Mouse (Mus musculus): ENCODE results near the gene Smoc1. TPM values are rescaled to one million over a fixed set of nuclear protein-coding genes. Genes with fewer than 3 reads are reported as not detected.

Gene Smoc1
- polyA plus RNA-seq, 1 experiment = 9.8 TPM

GRCm38 (mm10) chr12:81024993-81025392 is 1.6 kb upstream of the Smoc1 start:
- H3K4me3 ChIP-seq (ENCODE audit: control insufficient read depth, low read depth, low read length) = no peak overlapping the region
- no peak overlapping the region for H3K27ac ChIP-seq (ENCODE audit: control insufficient read depth, insufficient read depth, low read depth, low read length)
- no peaks in the 10 kb centered on the region for H3K27me3 ChIP-seq (ENCODE audit: control insufficient read depth, insufficient read depth, low read length)
- H3K4me1 ChIP-seq (ENCODE audit: control insufficient read depth, insufficient read depth, low read length) = peaks cover 17% of the 10 kb centered on the region
- TF ChIP-seq CTCF (IDR thresholded peaks at IDR 0.05; ENCODE audit: control insufficient read depth, insufficient read depth, insufficient replicate concordance, low read depth, low read length) = no peak
- no peak for TF ChIP-seq POLR2A (IDR thresholded peaks at IDR 0.05; ENCODE audit: control insufficient read depth, low read depth, low read length)
- no peaks in the 10 kb centered on the region for H3K36me3 ChIP-seq (ENCODE audit: control insufficient read depth, insufficient read depth, low read length)

GRCm38 (mm10) chr12:81026995-81027942 is 661 bp downstream of the Smoc1 start:
- H3K4me1 ChIP-seq (ENCODE audit: control insufficient read depth, insufficient read depth, low read length) = peaks cover 17% of the 10 kb centered on the region
- no peaks in the 10 kb centered on the region for H3K36me3 ChIP-seq (ENCODE audit: control insufficient read depth, insufficient read depth, low read length)
- peak overlapping the region; percentile 74 for H3K4me3 ChIP-seq (ENCODE audit: control insufficient read depth, low read depth, low read length)
- TF ChIP-seq POLR2A (IDR thresholded peaks at IDR 0.05; ENCODE audit: control insufficient read depth, low read depth, low read length) = no peak
- TF ChIP-seq CTCF (IDR thresholded peaks at IDR 0.05; ENCODE audit: control insufficient read depth, insufficient read depth, insufficient replicate concordance, low read depth, low read length) = no peak
- H3K27ac ChIP-seq (ENCODE audit: control insufficient read depth, insufficient read depth, low read depth, low read length) = peak overlapping the region; percentile 23; the same call in 1 of the 2 replicates
- H3K27me3 ChIP-seq (ENCODE audit: control insufficient read depth, insufficient read depth, low read length) = no peaks in the 10 kb centered on the region

DNA sequence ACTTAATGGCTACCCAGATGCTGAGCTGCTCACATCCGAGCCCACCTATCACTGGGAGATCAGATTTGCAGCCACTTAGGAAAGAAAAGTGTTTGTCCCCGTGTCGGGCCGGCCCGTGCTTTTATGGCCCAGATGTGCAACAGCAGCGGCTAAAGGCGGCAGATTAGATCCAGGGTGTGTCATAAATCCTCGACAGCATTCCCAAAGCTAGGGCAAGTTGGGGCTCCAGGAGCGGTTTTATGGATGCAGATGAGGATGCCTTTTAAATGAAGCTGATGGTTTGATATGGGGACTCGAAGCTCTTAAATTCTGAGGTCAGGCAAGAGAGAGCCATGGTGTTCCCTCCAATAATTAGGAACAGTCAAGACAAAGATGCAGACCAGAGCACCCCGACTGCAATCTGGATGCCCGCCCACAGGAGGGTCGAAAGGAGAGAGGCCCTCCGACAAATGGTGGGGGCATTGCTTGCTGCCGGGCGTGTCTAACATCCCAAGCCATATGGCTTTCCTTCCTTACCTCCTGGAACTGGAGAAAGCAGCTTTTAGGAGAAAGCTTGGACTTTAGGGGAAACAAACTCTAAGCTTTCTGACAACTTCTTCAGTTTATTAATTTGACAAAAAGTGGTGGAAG is 1.8 kb downstream of the Smoc1 start:
- H3K4me1 ChIP-seq (ENCODE audit: control insufficient read depth, insufficient read depth, low read length) = peaks cover 17% of the 10 kb centered on the region
- TF ChIP-seq CTCF (IDR thresholded peaks at IDR 0.05; ENCODE audit: control insufficient read depth, insufficient read depth, insufficient replicate concordance, low read depth, low read length) (no peak), POLR2A (IDR thresholded peaks at IDR 0.05; ENCODE audit: control insufficient read depth, low read depth, low read length) (no peak)
- H3K36me3 ChIP-seq (ENCODE audit: control insufficient read depth, insufficient read depth, low read length) = no peaks in the 10 kb centered on the region
- H3K27ac ChIP-seq (ENCODE audit: control insufficient read depth, insufficient read depth, low read depth, low read length) = no peak overlapping the region
- no peaks in the 10 kb centered on the region for H3K27me3 ChIP-seq (ENCODE audit: control insufficient read depth, insufficient read depth, low read length)
- H3K4me3 ChIP-seq (ENCODE audit: control insufficient read depth, low read depth, low read length) = no peak overlapping the region

DNA sequence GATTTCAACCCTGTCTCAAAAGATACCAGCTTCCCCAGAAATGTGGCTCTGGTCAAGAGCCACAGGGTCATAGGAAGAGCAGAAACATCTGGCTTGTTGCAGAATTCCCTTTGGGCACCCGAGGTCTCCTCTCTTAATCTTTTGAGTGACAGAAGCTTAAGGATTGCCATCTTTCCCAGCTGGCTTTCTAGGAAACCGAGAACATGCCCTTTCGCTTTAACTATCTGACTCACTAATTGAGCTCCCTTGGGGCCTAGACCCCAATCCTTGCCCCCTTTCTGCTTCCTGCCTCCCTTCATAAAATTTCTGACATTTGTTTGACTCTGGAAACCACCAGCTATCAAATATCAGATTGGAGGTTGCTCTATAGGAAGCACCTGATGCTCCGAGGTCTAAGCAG is 3.1 kb downstream of the Smoc1 start:
- Histone ChIP-seq H3K27ac (ENCODE audit: control insufficient read depth, insufficient read depth, low read depth, low read length) (no peak overlapping the region), H3K4me3 (ENCODE audit: control insufficient read depth, low read depth, low read length) (no peak overlapping the region), H3K4me1 (ENCODE audit: control insufficient read depth, insufficient read depth, low read length) (peaks cover 17% of the 10 kb centered on the region), H3K27me3 (ENCODE audit: control insufficient read depth, insufficient read depth, low read length) (no peaks in the 10 kb centered on the region), H3K36me3 (ENCODE audit: control insufficient read depth, insufficient read depth, low read length) (no peaks in the 10 kb centered on the region)
- TF ChIP-seq POLR2A (IDR thresholded peaks at IDR 0.05; ENCODE audit: control insufficient read depth, low read depth, low read length) = no peak
- TF ChIP-seq CTCF (IDR thresholded peaks at IDR 0.05; ENCODE audit: control insufficient read depth, insufficient read depth, insufficient replicate concordance, low read depth, low read length) = no peak

DNA sequence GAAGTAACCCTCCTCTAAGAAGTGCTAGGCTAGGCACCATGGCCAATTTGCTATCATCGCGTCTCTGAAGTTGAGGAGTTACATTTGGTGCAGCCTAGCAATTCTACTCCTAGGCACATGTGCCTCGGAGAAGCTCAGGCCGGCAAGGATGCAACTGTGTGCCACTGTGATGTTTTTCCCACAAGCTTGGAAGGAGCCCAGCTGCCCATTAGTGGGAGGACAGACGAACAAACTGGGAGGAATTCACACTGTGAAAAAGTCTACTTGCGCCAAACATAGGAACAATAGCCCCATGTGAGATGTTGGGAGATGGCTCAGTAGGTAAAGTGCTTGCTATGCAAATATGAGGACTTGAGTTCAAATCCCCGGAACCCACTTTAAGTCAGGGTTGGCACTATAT is 5.0 kb downstream of the Smoc1 start:
- Histone ChIP-seq H3K4me1 (ENCODE audit: control insufficient read depth, insufficient read depth, low read length) (peaks cover 8% of the 10 kb centered on the region), H3K36me3 (ENCODE audit: control insufficient read depth, insufficient read depth, low read length) (no peaks in the 10 kb centered on the region), H3K27ac (ENCODE audit: control insufficient read depth, insufficient read depth, low read depth, low read length) (no peak overlapping the region), H3K27me3 (ENCODE audit: control insufficient read depth, insufficient read depth, low read length) (no peaks in the 10 kb centered on the region), H3K4me3 (ENCODE audit: control insufficient read depth, low read depth, low read length) (no peak overlapping the region)
- TF ChIP-seq CTCF (IDR thresholded peaks at IDR 0.05; ENCODE audit: control insufficient read depth, insufficient read depth, insufficient replicate concordance, low read depth, low read length) (no peak), POLR2A (IDR thresholded peaks at IDR 0.05; ENCODE audit: control insufficient read depth, low read depth, low read length) (no peak)

DNA sequence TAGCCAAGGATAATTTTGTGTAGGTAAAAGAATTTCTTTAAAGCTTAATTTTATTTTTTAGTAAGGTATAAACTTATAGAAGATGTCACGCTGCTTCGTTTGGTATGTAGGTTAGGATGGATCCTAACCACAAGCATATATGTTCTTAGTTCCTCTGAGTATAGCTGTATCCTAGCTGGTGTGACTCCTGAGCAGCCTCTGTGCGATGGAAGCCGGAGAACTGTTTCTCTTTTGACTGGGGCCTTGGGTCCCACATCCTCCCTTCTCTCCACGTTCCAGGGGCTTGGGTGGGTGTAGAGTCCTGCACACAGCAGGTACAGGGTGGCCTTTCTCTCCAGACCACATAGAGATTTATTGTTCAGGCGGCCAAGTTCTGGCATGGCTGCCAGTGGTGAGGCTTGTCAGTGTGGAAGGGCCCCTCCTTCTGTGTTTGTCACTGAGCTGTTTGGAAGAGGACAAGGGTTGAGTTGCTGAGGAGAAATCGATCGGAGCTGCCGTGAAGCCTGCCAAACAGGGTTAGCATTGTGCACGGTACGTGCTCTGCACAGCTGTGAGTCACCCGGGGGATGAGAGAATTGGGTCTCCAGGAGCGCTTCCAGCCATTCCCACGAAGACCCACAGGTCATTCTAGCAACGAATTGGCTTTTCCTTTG is 6.9 kb downstream of the Smoc1 start:
- Histone ChIP-seq H3K4me3 (ENCODE audit: control insufficient read depth, low read depth, low read length) (no peak overlapping the region), H3K36me3 (ENCODE audit: control insufficient read depth, insufficient read depth, low read length) (no peaks in the 10 kb centered on the region), H3K27ac (ENCODE audit: control insufficient read depth, insufficient read depth, low read depth, low read length) (no peak overlapping the region), H3K27me3 (ENCODE audit: control insufficient read depth, insufficient read depth, low read length) (no peaks in the 10 kb centered on the region), H3K4me1 (ENCODE audit: control insufficient read depth, insufficient read depth, low read length) (no peaks in the 10 kb centered on the region)
- no peak for TF ChIP-seq POLR2A (IDR thresholded peaks at IDR 0.05; ENCODE audit: control insufficient read depth, low read depth, low read length)
- TF ChIP-seq CTCF (IDR thresholded peaks at IDR 0.05; ENCODE audit: control insufficient read depth, insufficient read depth, insufficient replicate concordance, low read depth, low read length) = no peak

DNA sequence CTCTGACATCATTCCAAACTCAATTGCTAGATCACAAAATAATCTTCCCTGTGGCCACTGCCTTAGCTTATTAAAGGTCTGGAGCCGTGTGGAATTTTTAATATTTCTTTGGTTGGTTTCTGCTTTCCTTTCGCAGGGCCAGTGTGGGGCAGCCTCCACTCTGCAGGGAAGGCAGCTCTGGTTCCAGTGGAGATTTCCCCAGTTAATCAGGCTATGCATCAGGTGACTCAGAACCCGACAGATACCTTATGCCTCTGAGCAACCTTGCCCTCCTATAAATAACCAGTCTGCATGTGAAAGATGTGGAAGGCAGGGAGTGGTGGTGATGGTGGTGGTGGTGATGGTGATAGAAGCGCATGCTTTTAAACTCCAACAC is 7.4 kb downstream of the Smoc1 start:
- TF ChIP-seq POLR2A (IDR thresholded peaks at IDR 0.05; ENCODE audit: control insufficient read depth, low read depth, low read length) (no peak), CTCF (IDR thresholded peaks at IDR 0.05; ENCODE audit: control insufficient read depth, insufficient read depth, insufficient replicate concordance, low read depth, low read length) (no peak)
- H3K4me1 ChIP-seq (ENCODE audit: control insufficient read depth, insufficient read depth, low read length) = no peaks in the 10 kb centered on the region

More for the DNA sequence above, 7.4 kb downstream of the Smoc1 start:
- no peaks in the 10 kb centered on the region for H3K27me3 ChIP-seq (ENCODE audit: control insufficient read depth, insufficient read depth, low read length)
- no peak overlapping the region for H3K4me3 ChIP-seq (ENCODE audit: control insufficient read depth, low read depth, low read length)
- no peaks in the 10 kb centered on the region for H3K36me3 ChIP-seq (ENCODE audit: control insufficient read depth, insufficient read depth, low read length)
- H3K27ac ChIP-seq (ENCODE audit: control insufficient read depth, insufficient read depth, low read depth, low read length) = no peak overlapping the region

Data from testis, adult 2 months (tissue).